Mouse (Mus musculus) small intestine, adult 2 months (tissue): ENCODE data around the gene Gpx5.

Source experiments
- CTCF ChIP-seq: fragments of 200-500 bp; IDR thresholded peaks from 2 replicates; pipeline ENCODE4 v1.5.1; 2012; ENCODE audit warnings: low read depth, mild to moderate bottlenecking, control low read depth, inconsistent platforms, low read length, moderate library complexity, mixed read lengths; ENCODE audit not compliant: insufficient replicate concordance, insufficient read length; ENCODE audit errors: extremely low read depth
- POLR2A ChIP-seq: fragments of 200-500 bp; IDR thresholded peaks from 2 replicates; pipeline ENCODE4 v1.6.1; 2012; ENCODE audit warnings: low read depth, mild to moderate bottlenecking, control low read depth, inconsistent platforms, low read length, moderate library complexity

DNA sequence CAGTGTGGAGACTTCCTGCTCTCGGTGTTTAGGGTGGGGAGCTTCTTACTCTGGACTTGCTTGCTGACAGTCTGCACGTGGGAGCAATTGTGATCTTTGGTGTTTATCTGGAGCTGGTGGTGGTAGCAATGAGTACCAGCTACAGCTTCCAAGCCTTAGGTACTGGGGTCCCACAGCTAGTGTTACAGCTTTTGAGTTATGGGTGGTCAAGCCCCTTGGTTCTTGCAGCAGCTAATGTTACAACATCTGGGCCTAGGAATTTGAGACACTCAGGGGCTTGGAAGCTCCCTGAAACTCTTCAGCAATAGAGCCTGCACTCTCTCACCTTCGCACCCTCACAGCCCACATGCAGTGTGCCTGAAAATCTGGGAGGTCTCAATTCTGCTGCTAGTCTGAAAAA is 27.7 kb upstream of the Gpx5 start:
- TF ChIP-seq CTCF: no peak
- TF ChIP-seq POLR2A: no peak
